Mouse (Mus musculus) stomach, postnatal 0 days (tissue): ENCODE measurements around the gene Tshz2. TPM values are rescaled to one million over a fixed set of nuclear protein-coding genes. Genes with fewer than 3 reads are reported as not detected.

ENCODE experiments used
- ATAC-seq: fragments of 200-750 bp; cut with Nextera tagmentation; 2 replicates; pipeline ENCODE4 v1.8.0; 2017; ENCODE audit not compliant: low FRiP score, low TSS enrichment
- DNase-seq: peaks from one replicate; pipeline ENCODE4 v3.0.0-alpha.2; 2016; ENCODE audit warnings: low spot score
- H3K27ac ChIP-seq: fragments of 300-500 bp; sonication (generic); replicated peaks from 2 replicates; pipeline ENCODE4 v1.5.1; 2014; ENCODE audit warnings: mild to moderate bottlenecking, control low read depth
- H3K27me3 ChIP-seq: fragments of 300-500 bp; sonication (generic); 2 replicates; pipeline ENCODE4 v1.6.1; 2014; ENCODE audit warnings: low read length; ENCODE audit not compliant: control insufficient read depth, insufficient read depth
- H3K36me3 ChIP-seq: fragments of 300-500 bp; sonication (generic); 2 replicates; pipeline ENCODE4 v1.6.1; 2014; ENCODE audit warnings: low read length, mixed read lengths; ENCODE audit not compliant: control insufficient read depth, insufficient read depth
- H3K4me1 ChIP-seq: fragments of 300-500 bp; sonication (generic); replicated peaks from 2 replicates; pipeline ENCODE4 v1.6.1; 2014; ENCODE audit warnings: antibody characterized with exemption; ENCODE audit not compliant: control insufficient read depth, insufficient read depth
- H3K4me2 ChIP-seq: fragments of 300-500 bp; sonication (generic); replicated peaks from 2 replicates; pipeline ENCODE4 v1.6.1; 2014; ENCODE audit warnings: low read depth, mild to moderate bottlenecking, control low read depth, moderate library complexity
- H3K4me3 ChIP-seq: fragments of 300-500 bp; sonication (generic); 2 replicates; pipeline ENCODE4 v1.5.1; 2014; ENCODE audit warnings: low read depth, low read length, control low read depth
- H3K9ac ChIP-seq: fragments of 300-500 bp; sonication (generic); 2 replicates; pipeline ENCODE4 v1.6.1; 2014; ENCODE audit warnings: mild to moderate bottlenecking, low read length, control low read depth, mixed read lengths
- H3K9me3 ChIP-seq: fragments of 300-500 bp; sonication (generic); 2 replicates; pipeline ENCODE4 v1.6.1; 2016; ENCODE audit warnings: low read length; ENCODE audit not compliant: control insufficient read depth
- CTCF ChIP-seq: IDR thresholded peaks from 2 replicates; pipeline ENCODE4 v1.5.1; 2016; ENCODE audit warnings: antibody characterized with exemption, low read depth, mild to moderate bottlenecking, moderate library complexity
- EP300 ChIP-seq: optimal IDR thresholded peaks from 2 replicates; pipeline ENCODE3; 2016; ENCODE audit warnings: antibody characterized with exemption
- WGBS: fragments of 180-500 bp; shearing (Covaris S2); extraction: QIAGEN DNeasy Blood & Tissue Kit; methylation state at CpG from one replicate; pipeline ENCODE4 v1.1.7; 2014; 5-methylcytosine and 5-hydroxymethylcytosine counted together
- polyA plus RNA-seq: library from polyadenylated mRNA; unstranded; fragments of >200 nt; fragmentation: Nextera tagmentation; extraction: Ambion mirVana; gene quantifications from 2 replicates; pipeline ENCODE4 v1.2.1, GENCODE M21; 2015

The Tshz2 gene
- polyA plus RNA-seq, 1 experiment from 2014 or later, result 6.7 TPM

DNA sequence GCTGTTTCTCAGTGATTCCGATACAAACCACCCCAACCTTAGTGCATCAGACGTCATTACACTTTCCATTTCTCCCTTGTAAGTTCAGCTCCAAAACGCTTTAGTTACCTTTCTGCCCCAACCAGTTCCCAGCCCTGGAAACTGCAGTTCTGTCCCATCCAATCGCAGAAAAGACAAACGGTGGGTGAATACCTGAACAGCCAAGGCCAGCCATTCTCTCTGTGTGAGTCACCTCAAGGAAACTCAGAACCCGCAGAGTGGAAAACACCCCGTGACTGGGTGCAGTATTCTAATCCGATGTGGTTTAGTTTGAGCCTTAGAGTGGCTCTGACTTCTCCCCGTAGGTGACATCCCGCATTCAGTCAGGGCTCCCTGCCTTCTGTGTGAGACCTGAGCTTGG is 43.1 kb upstream of the Tshz2 start:
- H3K27me3 ChIP-seq, result no peaks in the 10 kb centered on the region
- H3K9me3 ChIP-seq, result no peaks in the 10 kb centered on the region
- no peaks in the 10 kb centered on the region for H3K4me1 ChIP-seq
- TF ChIP-seq EP300, result no peak
- no peak for TF ChIP-seq CTCF
- peak overlapping the region; percentile 61 for H3K27ac ChIP-seq
- ATAC-seq (peak; percentile 71), DNase-seq (peak; percentile 45)
- H3K9ac ChIP-seq, result no peak overlapping the region
- H3K4me2 ChIP-seq, result no peak overlapping the region
- no peaks in the 10 kb centered on the region for H3K36me3 ChIP-seq
- 70% methylated on average over 10 of the region's 10 CpGs for whole genome bisulfite sequencing
- H3K4me3 ChIP-seq, result no peak overlapping the region

DNA sequence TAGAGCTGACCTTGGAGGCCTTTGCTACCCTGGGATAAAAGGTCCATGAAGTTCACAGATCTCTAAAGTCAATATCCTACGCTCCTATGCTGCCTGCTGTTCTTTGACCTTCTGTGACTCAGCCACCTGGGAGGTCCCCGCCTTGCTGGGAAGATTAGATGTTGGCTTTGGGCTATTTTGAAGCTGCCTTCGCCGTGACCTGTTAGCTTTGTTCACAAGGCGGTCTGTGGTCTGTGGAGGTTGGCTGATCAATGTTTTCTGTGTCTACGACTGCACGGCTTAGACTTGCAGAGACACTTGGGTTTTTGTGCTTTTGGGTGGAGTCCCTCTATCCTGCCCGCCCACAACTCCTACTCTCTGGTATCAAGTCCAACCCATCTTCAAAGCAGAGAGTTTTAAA is 42.4 kb upstream of the Tshz2 start:
- WGBS, result 53% methylated on average over 8 of the region's 8 CpGs
- Histone ChIP-seq H3K4me3 (no peak overlapping the region), H3K9me3 (no peaks in the 10 kb centered on the region), H3K27me3 (no peaks in the 10 kb centered on the region), H3K4me1 (no peaks in the 10 kb centered on the region), H3K4me2 (no peak overlapping the region), H3K27ac (peak overlapping the region; percentile 61), H3K36me3 (no peaks in the 10 kb centered on the region), H3K9ac (no peak overlapping the region)
- DNase-seq, result peak; percentile 66
- TF ChIP-seq EP300, result no peak
- TF ChIP-seq CTCF, result no peak
- ATAC-seq, result peak; percentile 83

DNA sequence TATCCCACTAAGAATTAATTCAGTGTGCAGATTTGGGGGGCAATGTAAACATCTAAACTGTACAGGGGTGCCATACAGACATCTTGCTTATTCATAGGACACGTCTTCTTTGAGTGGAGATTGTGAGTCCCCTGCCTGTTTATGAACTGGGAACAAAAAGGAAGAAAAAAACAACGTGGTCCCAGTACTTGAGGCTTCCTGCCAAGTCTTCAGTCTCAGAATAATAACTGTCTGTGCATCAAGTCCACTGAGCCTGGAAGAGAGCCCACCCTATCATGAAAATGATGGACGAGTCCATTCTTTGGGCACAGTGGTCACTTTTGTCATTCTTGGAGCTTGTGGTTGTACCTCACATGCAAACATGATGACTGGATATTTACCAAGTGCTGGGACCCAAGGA is 39.1 kb upstream of the Tshz2 start:
- TF ChIP-seq EP300 (no peak), CTCF (no peak)
- no peaks in the 10 kb centered on the region for H3K36me3 ChIP-seq
- no peaks in the 10 kb centered on the region for H3K9me3 ChIP-seq
- DNase-seq (no peak), ATAC-seq (no peak)
- WGBS, result 58% methylated on average over 3 of the region's 3 CpGs
- H3K4me2 ChIP-seq, result no peak overlapping the region
- no peak overlapping the region for H3K27ac ChIP-seq
- no peak overlapping the region for H3K9ac ChIP-seq
- no peaks in the 10 kb centered on the region for H3K4me1 ChIP-seq
- H3K27me3 ChIP-seq, result no peaks in the 10 kb centered on the region
- H3K4me3 ChIP-seq, result no peak overlapping the region

DNA sequence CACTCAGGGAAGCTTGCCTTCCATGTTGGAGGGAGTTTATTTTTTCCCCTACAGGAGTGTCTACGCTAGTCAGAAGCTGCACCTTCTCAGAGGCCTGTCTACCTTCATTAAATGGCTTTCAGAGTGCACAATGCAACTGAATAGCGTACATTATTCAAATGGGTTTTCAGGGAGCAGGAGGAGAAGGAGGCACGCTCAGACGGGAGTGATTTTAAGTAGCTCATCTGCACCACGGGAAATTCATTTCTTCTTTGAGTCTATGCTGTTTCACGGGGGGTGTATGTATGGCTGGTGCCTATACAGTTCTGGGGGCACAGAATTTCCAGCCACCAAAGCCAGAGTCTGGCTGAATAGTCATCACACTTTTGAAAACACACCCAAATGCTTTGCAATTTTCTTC is 35.5 kb upstream of the Tshz2 start:
- H3K4me1 ChIP-seq, result no peaks in the 10 kb centered on the region
- no peaks in the 10 kb centered on the region for H3K9me3 ChIP-seq
- H3K27ac ChIP-seq, result no peak overlapping the region
- 69% methylated on average over 6 of the region's 6 CpGs for WGBS
- H3K4me3 ChIP-seq, result no peak overlapping the region
- H3K27me3 ChIP-seq, result no peaks in the 10 kb centered on the region
- DNase-seq (no peak), ATAC-seq (no peak)
- no peaks in the 10 kb centered on the region for H3K36me3 ChIP-seq
- H3K9ac ChIP-seq, result no peak overlapping the region
- H3K4me2 ChIP-seq, result no peak overlapping the region
- TF ChIP-seq EP300, result no peak
- no peak for TF ChIP-seq CTCF

DNA sequence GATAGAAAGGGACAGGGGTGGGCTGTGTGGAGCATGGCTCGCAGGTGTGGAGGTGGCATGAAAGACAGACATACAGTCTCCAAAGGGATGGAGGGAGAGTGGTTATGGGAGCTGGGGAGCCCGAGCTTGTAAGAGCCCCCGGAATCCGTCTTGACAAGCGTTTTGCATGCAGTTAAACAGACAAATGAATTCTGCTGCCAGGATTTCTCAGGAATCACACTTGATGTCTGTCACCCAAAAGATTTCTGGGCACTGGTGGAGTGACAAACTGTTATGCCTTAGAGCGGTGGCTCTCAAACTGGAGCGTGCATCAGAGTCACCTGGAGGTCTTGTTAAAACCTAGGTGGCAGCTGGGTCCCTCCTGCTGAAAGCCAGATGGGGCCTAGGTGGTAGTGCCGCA is 34.8 kb upstream of the Tshz2 start:
- no peak overlapping the region for H3K27ac ChIP-seq
- 81% methylated on average over 8 of the region's 8 CpGs for WGBS

DNA sequence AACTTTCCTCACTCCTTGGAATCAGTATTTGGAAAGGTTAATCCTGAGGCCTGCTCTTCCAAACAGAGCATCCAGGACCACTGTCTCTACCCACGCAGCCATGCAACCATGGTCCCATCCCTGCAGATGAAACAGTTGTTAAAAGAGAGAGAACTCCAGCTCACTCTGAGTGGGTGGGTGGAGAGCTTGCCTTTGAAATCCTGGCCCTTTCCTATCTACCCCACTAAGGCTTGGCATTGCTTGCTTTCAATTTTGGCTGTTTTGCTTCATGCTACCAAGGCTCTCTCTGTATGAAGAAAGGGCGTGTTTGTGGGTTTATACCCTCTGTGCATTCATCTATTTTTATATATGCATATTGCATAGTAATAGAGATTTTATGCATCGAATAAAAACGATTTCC is 33.2 kb upstream of the Tshz2 start:
- no peak for DNase-seq
- ATAC-seq, result no peak
- no peak overlapping the region for H3K9ac ChIP-seq
- H3K4me2 ChIP-seq, result no peak overlapping the region
- WGBS, result 81% methylated on average over 4 of the region's 4 CpGs
- TF ChIP-seq EP300, result no peak
- TF ChIP-seq CTCF, result no peak
- H3K36me3 ChIP-seq, result no peaks in the 10 kb centered on the region
- H3K9me3 ChIP-seq, result no peaks in the 10 kb centered on the region
- H3K4me1 ChIP-seq, result no peaks in the 10 kb centered on the region
- no peak overlapping the region for H3K4me3 ChIP-seq
- no peak overlapping the region for H3K27ac ChIP-seq
- H3K27me3 ChIP-seq, result no peaks in the 10 kb centered on the region

More for the DNA sequence above, 34.8 kb upstream of the Tshz2 start:
- Histone ChIP-seq H3K4me1 (no peaks in the 10 kb centered on the region), H3K9ac (no peak overlapping the region), H3K36me3 (no peaks in the 10 kb centered on the region), H3K27me3 (no peaks in the 10 kb centered on the region), H3K4me3 (no peak overlapping the region), H3K9me3 (no peaks in the 10 kb centered on the region), H3K4me2 (no peak overlapping the region)
- DNase-seq, result no peak
- TF ChIP-seq EP300 (no peak), CTCF (no peak)
- no peak for ATAC-seq
